ENCODE assay signal across 7 mouse cellular contexts in genomic region chr3:107491459-107491858, GRCm38 (mm10). TPM values are rescaled to one million over a fixed set of nuclear protein-coding genes. Genes with fewer than 3 reads are reported as not detected.
DNase-seq lines count a peak whose midpoint lies in the region; ATAC-seq lines count a peak whose summit lies in the region.

No protein-coding gene starts in this region.

- H3K4me1 ChIP-seq in midbrain, embryonic 11.5 days (ENCODE audit: control insufficient read depth, insufficient read depth, low read length), result no peaks in the 10 kb centered on the region
- no peaks in the 10 kb centered on the region for H3K4me1 ChIP-seq in midbrain, embryonic 10.5 days

- WGBS in midbrain, embryonic 11.5 days, result 81% methylated on average over 6 of the region's 6 CpGs
- 72% methylated on average over 6 of the region's 6 CpGs for WGBS in midbrain, embryonic 10.5 days

- no peaks in the 10 kb centered on the region for H3K9me3 ChIP-seq in midbrain, embryonic 11.5 days (ENCODE audit: control insufficient read depth, low read length)
- H3K9me3 ChIP-seq in midbrain, embryonic 10.5 days (replicated peaks), result no peaks in the 10 kb centered on the region

- no peak overlapping the region for H3K4me2 ChIP-seq in midbrain, embryonic 11.5 days

- no peak overlapping the region for H3K4me3 ChIP-seq in midbrain, embryonic 11.5 days (ENCODE audit: low read depth, low read length)
- H3K4me3 ChIP-seq in midbrain, embryonic 10.5 days, result no peak overlapping the region

- ATAC-seq in midbrain, embryonic 11.5 days (ENCODE audit: low FRiP score), result no peak
- ATAC-seq in common myeloid progenitor, adult 5-6 weeks (replicated peaks; ENCODE audit: low read depth, poor library complexity, severe bottlenecking), result peak; percentile 58

- DNase-seq in midbrain, embryonic 11.5 days (ENCODE audit: low spot score, missing footprints), result peak; percentile 57
- no peak for DNase-seq in midbrain, embryonic 10.5 days (ENCODE audit: low spot score)
- DNase-seq in heart, postnatal 4 days, result peak; percentile 86
- DNase-seq in layer of hippocampus, postnatal 36 days, result peak; percentile 87 to 89
- peak; percentile 51 for DNase-seq in ovary, postnatal 36 days (ENCODE audit: low spot score)
- no peak for DNase-seq in thymus, postnatal 14 days

- H3K27me3 ChIP-seq in midbrain, embryonic 11.5 days (ENCODE audit: control insufficient read depth, insufficient read depth, low read length), result no peaks in the 10 kb centered on the region
- H3K27me3 ChIP-seq in midbrain, embryonic 10.5 days (ENCODE audit: low read depth, poor library complexity, severe bottlenecking), result no peaks in the 10 kb centered on the region; the same call in 1 of the 2 replicates

- H3K9ac ChIP-seq in midbrain, embryonic 11.5 days (ENCODE audit: low read length), result no peak overlapping the region

- no peak overlapping the region for H3K27ac ChIP-seq in midbrain, embryonic 11.5 days (ENCODE audit: low read depth, low read length)
- no peak overlapping the region for H3K27ac ChIP-seq in midbrain, embryonic 10.5 days (replicated peaks)

- no peaks in the 10 kb centered on the region for H3K36me3 ChIP-seq in midbrain, embryonic 11.5 days (ENCODE audit: control insufficient read depth, insufficient read depth, low read length)
- H3K36me3 ChIP-seq in midbrain, embryonic 10.5 days, result no peaks in the 10 kb centered on the region

RNA-seq across cellular contexts. Expression of gene Slc6a17, which starts 26.4 kb away (rescaled TPM):
- 1.8 and 1.9 TPM in 2 replicates for polyA plus RNA-seq in midbrain, embryonic 11.5 days (2014; fragmentation: Nextera tagmentation; extraction: Ambion mirVana)
- 1.4 and 1.6 TPM in 2 replicates for polyA plus RNA-seq in midbrain, embryonic 10.5 days (2016; fragmentation: Nextera tagmentation; extraction: Ambion mirVana)
- total RNA-seq in common myeloid progenitor, adult 5-6 weeks (2017), result not detected in 2 replicates
- 1 to 10 TPM; 4.7 to 5.2 TPM for total RNA-seq in heart, postnatal 4 days (2021)
- total RNA-seq in layer of hippocampus, postnatal 36 days (2021), result 100 to 1,000 TPM; 286 to 289 TPM

RNA-seq across cellular contexts. Expression of gene Kcnc4, which starts 32.1 kb away (rescaled TPM):
- 0.03 and 0.04 TPM in 2 replicates for polyA plus RNA-seq in midbrain, embryonic 11.5 days (2014; fragmentation: Nextera tagmentation; extraction: Ambion mirVana)
- polyA plus RNA-seq in midbrain, embryonic 10.5 days (2016; fragmentation: Nextera tagmentation; extraction: Ambion mirVana), result 0.10 TPM in 1 of 2 replicates, not detected in the other
- total RNA-seq in common myeloid progenitor, adult 5-6 weeks (2017), result not detected in 2 replicates
- total RNA-seq in heart, postnatal 4 days (2021), result under 1 TPM; 0.21 to 0.61 TPM
- 10 to 100 TPM; 55.5 to 60.2 TPM for total RNA-seq in layer of hippocampus, postnatal 36 days (2021)

Comparison
In these comparisons a context has a peak if more than half of its experiments do, and no peak if none do; other contexts are left out.
1. DNase-seq: peak in midbrain, embryonic 11.5 days (single experiment), heart, postnatal 4 days (single experiment), layer of hippocampus, postnatal 36 days (2 of 2) and ovary, postnatal 36 days (single experiment); none in midbrain, embryonic 10.5 days (single experiment) and thymus, postnatal 14 days (single experiment).
2. RNA of gene Slc6a17, which starts 26.4 kb away (total RNA-seq): 286 to 289 TPM in layer of hippocampus, postnatal 36 days; 4.7 to 5.2 TPM in heart, postnatal 4 days and not detected in common myeloid progenitor, adult 5-6 weeks; every median in the first group is over 10 times any median in the second.
3. RNA of gene Kcnc4, which starts 32.1 kb away (total RNA-seq): 55.5 to 60.2 TPM in layer of hippocampus, postnatal 36 days; 0.21 to 0.61 TPM in heart, postnatal 4 days and not detected in common myeloid progenitor, adult 5-6 weeks; every median in the first group is over 10 times any median in the second.